Mouse (Mus musculus) hindbrain, postnatal 0 days (tissue): ENCODE measurements around the gene Slc39a9. TPM values are rescaled to one million over a fixed set of nuclear protein-coding genes. Genes with fewer than 3 reads are reported as not detected.

Source experiments
- ATAC-seq: fragments of 200-750 bp; cut with Nextera tagmentation; 2 replicates; pipeline ENCODE4 v1.8.0; 2017; ENCODE audit warnings: mild to moderate bottlenecking, moderate TSS enrichment, moderate library complexity
- DNase-seq: peaks from one replicate; pipeline ENCODE4 v3.0.0-alpha.2; 2015; ENCODE audit warnings: low spot score
- H3K27ac ChIP-seq: fragments of 300-500 bp; sonication (generic); 2 replicates; pipeline ENCODE4 v1.5.1; 2014; ENCODE audit warnings: mild to moderate bottlenecking
- H3K27me3 ChIP-seq: fragments of 300-500 bp; sonication (generic); 2 replicates; pipeline ENCODE4 v1.6.1; 2014; ENCODE audit warnings: low read length, mixed read lengths; ENCODE audit not compliant: insufficient read depth
- H3K36me3 ChIP-seq: fragments of 300-500 bp; sonication (generic); 2 replicates; pipeline ENCODE4 v1.6.1; 2014; ENCODE audit warnings: low read length, mixed read lengths; ENCODE audit not compliant: insufficient read depth
- H3K4me1 ChIP-seq: fragments of 300-500 bp; sonication (generic); 2 replicates; pipeline ENCODE4 v1.6.1; 2014; ENCODE audit warnings: antibody characterized with exemption, low read length, mixed read lengths; ENCODE audit not compliant: insufficient read depth
- H3K4me2 ChIP-seq: fragments of 300-500 bp; sonication (generic); 2 replicates; pipeline ENCODE4 v1.6.1; 2014; ENCODE audit warnings: low read depth, mild to moderate bottlenecking, low read length, moderate library complexity, mixed read lengths
- H3K4me3 ChIP-seq: fragments of 300-500 bp; sonication (generic); 2 replicates; pipeline ENCODE4 v1.5.1; 2014; ENCODE audit warnings: low read length
- H3K9ac ChIP-seq: fragments of 300-500 bp; sonication (generic); replicated peaks from 2 replicates; pipeline ENCODE4 v1.6.1; 2014; ENCODE audit warnings: mild to moderate bottlenecking, low read length, moderate library complexity, mixed read lengths
- H3K9me3 ChIP-seq: fragments of 300-500 bp; sonication (generic); 2 replicates; pipeline ENCODE4 v1.6.1; 2016; ENCODE audit warnings: low read length, mixed read lengths
- CTCF ChIP-seq: IDR thresholded peaks from 2 replicates; pipeline ENCODE4 v1.5.1; 2016; ENCODE audit warnings: antibody characterized with exemption, control low read depth, low read depth
- WGBS: fragments of 180-500 bp; shearing (Covaris S2); extraction: QIAGEN DNeasy Blood & Tissue Kit; methylation state at CpG from one replicate; pipeline ENCODE4 v1.1.7; 2014; 5-methylcytosine and 5-hydroxymethylcytosine counted together
- polyA plus RNA-seq: library from polyadenylated mRNA; unstranded; fragments of >200 nt; fragmentation: Nextera tagmentation; extraction: Ambion mirVana; gene quantifications from 2 replicates; pipeline ENCODE4 v1.2.1, GENCODE M21; 2015
- total RNA-seq: library from RNA; depleted of rRNA; stranded (reverse); fragments of >200 nt; gene quantifications from 2 replicates; pipeline ENCODE4 v1.2.3, GENCODE M21; 2014

Gene Slc39a9
- total and polyA plus RNA-seq, 2 experiments from 2014 or later = 17.7 to 19.4 TPM

GRCm38 (mm10) chr12:80612113-80612791, 31.4 kb upstream of the Slc39a9 start:
- no peaks in the 10 kb centered on the region for H3K9me3 ChIP-seq
- no peak overlapping the region for H3K4me3 ChIP-seq
- no peaks in the 10 kb centered on the region for H3K4me1 ChIP-seq
- no peak overlapping the region for H3K4me2 ChIP-seq
- peak; percentile 25 for DNase-seq
- H3K36me3 ChIP-seq = no peaks in the 10 kb centered on the region
- H3K9ac ChIP-seq = no peak overlapping the region
- no peaks in the 10 kb centered on the region for H3K27me3 ChIP-seq
- no peak for TF ChIP-seq CTCF
- peak overlapping the region; percentile 27; the same call in 1 of the 2 replicates for H3K27ac ChIP-seq
- ATAC-seq = peak; percentile 62; the same call in 1 of the 2 replicates
- WGBS = 52% methylated on average over 9 of the region's 9 CpGs

GRCm38 (mm10) chr12:80615371-80616257, 28.1 kb upstream of the Slc39a9 start:
- no peaks in the 10 kb centered on the region for H3K27me3 ChIP-seq
- no peak overlapping the region for H3K4me2 ChIP-seq
- H3K27ac ChIP-seq = no peak overlapping the region
- H3K4me3 ChIP-seq = no peak overlapping the region
- H3K36me3 ChIP-seq = no peaks in the 10 kb centered on the region
- H3K9ac ChIP-seq = no peak overlapping the region
- ATAC-seq = no peak
- no peaks in the 10 kb centered on the region for H3K4me1 ChIP-seq
- no peak for DNase-seq
- no peaks in the 10 kb centered on the region for H3K9me3 ChIP-seq
- 51% methylated on average over 7 of the region's 7 CpGs for WGBS
- no peak for TF ChIP-seq CTCF

GRCm38 (mm10) chr12:80620501-80620900, 23.2 kb upstream of the Slc39a9 start:
- ATAC-seq = no peak
- no peak for DNase-seq
- Histone ChIP-seq H3K4me3 (no peak overlapping the region), H3K27me3 (no peaks in the 10 kb centered on the region), H3K9ac (no peak overlapping the region), H3K27ac (no peak overlapping the region), H3K9me3 (no peaks in the 10 kb centered on the region), H3K36me3 (no peaks in the 10 kb centered on the region), H3K4me1 (no peaks in the 10 kb centered on the region), H3K4me2 (no peak overlapping the region)
- WGBS = 73% methylated on average over 5 of the region's 5 CpGs
- TF ChIP-seq CTCF = no peak

DNA sequence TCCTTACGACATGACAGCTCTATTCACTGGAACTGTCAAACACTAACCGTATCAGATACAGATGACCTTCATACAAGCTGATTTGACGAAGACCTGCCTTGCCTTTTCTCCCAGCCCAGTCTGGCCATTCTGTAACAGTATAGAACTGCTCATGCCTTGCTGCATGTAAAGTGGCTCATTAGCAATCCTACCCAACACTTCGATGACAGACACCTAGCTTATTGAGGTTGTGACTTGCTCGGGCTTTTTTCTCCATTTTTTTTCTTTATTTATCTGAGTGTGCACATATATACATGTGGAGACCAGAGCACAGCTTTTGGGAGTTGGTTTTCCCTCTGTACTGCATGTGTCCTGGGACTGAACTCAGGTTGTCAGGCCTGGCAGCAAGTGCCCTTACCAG, 11.9 kb upstream of the Slc39a9 start:
- Histone ChIP-seq H3K4me3 (no peak overlapping the region), H3K36me3 (peaks cover 28% of the 10 kb centered on the region), H3K27me3 (no peaks in the 10 kb centered on the region), H3K9ac (no peak overlapping the region), H3K27ac (no peak overlapping the region), H3K4me1 (no peaks in the 10 kb centered on the region), H3K4me2 (no peak overlapping the region), H3K9me3 (no peaks in the 10 kb centered on the region)
- 76% methylated on average over 5 of the region's 5 CpGs for WGBS
- TF ChIP-seq CTCF = no peak
- DNase-seq (no peak), ATAC-seq (no peak)

DNA sequence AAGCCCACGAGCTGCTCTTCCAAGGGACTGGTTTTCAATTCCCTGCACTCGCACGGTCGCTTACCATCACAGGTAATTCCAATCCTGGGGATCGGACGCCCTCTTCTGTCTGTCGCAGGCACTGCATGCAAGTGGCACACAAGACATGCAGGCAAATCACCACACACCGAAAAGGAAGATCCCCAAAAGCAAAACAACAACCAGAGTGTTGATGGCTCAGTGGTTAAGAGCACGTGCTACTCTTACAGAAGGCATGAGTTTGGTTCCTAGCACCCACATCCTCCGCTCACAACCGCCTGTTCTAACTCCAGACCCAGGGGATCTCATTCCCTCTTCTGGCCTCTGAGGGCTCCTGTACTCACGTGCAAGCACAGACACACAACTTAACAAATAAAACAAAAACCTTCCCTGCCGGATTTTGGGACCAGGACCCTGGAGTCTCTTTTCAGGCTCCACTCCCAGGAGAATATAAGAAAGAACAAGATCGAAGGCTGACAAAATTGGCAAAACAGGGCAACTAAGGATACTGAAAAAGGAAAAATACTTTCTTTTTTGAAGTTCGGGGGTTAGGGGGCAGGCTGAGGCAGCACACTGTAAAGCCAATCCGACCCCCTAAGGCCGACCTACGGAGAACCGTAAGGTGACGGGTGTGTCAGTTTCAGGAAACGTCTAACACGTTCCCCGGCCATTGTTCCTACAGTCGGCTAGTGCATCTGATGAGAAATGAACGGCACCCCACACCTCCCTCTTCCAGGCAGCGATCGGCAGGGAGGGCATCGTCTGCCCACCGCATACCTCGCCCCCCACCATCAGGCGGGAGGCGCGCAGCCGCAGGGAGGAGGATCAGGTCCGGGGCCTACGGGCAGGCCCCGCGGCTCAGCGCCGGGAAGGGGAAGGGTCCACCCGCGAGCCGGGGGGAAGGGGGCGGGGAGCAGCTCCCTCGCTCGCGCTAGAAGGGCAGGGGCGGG, 674 bp upstream of the Slc39a9 start:
- H3K9me3 ChIP-seq = no peaks in the 10 kb centered on the region
- WGBS = 3% methylated on average over 47 of the region's 48 CpGs
- peaks cover 23% of the 10 kb centered on the region for H3K36me3 ChIP-seq
- DNase-seq (peak; percentile 54), ATAC-seq (peak; percentile 71)
- peak; percentile 73 for TF ChIP-seq CTCF
- peak overlapping the region; percentile 84 for H3K9ac ChIP-seq
- H3K27ac ChIP-seq = peak overlapping the region; percentile 86
- peak overlapping the region; percentile 65 for H3K4me3 ChIP-seq
- H3K4me1 ChIP-seq = peaks cover 28% of the 10 kb centered on the region
- no peaks in the 10 kb centered on the region for H3K27me3 ChIP-seq
- peak overlapping the region; percentile 75 for H3K4me2 ChIP-seq

DNA sequence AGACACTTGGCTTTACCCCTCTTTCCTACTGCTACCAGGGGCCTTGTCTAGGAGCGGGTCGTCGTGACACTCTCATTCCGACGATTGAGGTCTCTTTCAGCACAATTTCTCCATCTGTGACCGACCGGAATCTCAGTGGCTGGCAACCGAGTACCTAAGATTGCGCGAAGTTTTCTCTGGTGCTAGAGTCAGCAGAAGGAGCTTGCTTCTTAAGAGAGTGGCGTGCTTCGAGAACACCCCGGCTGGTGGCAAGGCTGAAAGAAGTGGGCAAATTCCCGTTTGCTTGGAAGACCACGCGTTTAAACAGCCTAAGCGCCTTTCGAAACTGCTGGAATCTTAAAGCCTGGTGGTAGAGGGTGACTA, 804 bp downstream of the Slc39a9 start:
- Histone ChIP-seq H3K9ac (peak overlapping the region; percentile 84), H3K36me3 (peaks cover 13% of the 10 kb centered on the region), H3K4me2 (peak overlapping the region; percentile 75), H3K9me3 (no peaks in the 10 kb centered on the region), H3K4me3 (peak overlapping the region; percentile 65), H3K4me1 (peaks cover 28% of the 10 kb centered on the region), H3K27ac (peak overlapping the region; percentile 86), H3K27me3 (no peaks in the 10 kb centered on the region)
- TF ChIP-seq CTCF = no peak
- DNase-seq = peak; percentile 15
- WGBS = 8% methylated on average over 18 of the region's 18 CpGs
- no peak; the same call in 1 of the 2 replicates for ATAC-seq
